Mouse (Mus musculus) stomach, postnatal 0 days (tissue): ENCODE results near the gene Pknox2.

Experiments used
- CTCF ChIP-seq: IDR thresholded peaks from 2 replicates; pipeline ENCODE4 v1.5.1; 2016; ENCODE audit warnings: antibody characterized with exemption, low read depth, mild to moderate bottlenecking, moderate library complexity
- EP300 ChIP-seq: optimal IDR thresholded peaks from 2 replicates; pipeline ENCODE3; 2016; ENCODE audit warnings: antibody characterized with exemption

DNA sequence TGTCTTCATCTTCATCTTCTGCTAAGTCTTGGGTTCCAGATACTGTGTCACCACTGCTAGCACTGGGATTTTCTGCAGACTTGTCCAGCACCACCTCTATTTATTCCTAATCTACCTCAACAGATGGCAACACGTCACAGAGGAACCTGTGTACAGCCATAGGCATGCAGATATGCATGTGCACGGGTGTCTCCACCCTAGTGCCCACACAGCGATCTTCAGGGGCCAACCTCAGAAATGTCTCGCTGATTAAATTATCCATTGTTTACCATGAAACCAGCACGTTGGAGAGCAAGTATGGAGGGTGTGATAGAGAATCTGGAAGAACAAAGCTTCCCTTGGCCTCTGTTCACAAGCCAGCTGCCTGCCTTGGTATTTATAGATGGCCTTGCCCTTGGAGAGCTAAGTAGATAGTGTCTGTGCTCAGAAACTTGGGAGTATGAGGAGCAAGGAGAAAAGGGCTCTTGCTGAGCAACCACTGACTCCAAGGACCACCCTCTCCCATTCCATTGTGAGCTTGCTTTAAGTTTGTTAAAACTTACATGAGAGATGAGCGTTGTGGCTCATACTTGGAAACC is 253.7 kb downstream of the Pknox2 start:
- TF ChIP-seq EP300 (no peak), CTCF (no peak)
